Mouse (Mus musculus) R1 (cell line): Measurements from ENCODE around the gene Sap30l.
A peak's percentile ranks its signal among the peaks of the same experiment; 100 is the strongest.

Source experiments
- DNase-seq: peaks from one replicate; pipeline ENCODE4 v3.0.0-alpha.2; 2018; ENCODE audit warnings: low read depth, low spot score

Sap30l gene

DNA sequence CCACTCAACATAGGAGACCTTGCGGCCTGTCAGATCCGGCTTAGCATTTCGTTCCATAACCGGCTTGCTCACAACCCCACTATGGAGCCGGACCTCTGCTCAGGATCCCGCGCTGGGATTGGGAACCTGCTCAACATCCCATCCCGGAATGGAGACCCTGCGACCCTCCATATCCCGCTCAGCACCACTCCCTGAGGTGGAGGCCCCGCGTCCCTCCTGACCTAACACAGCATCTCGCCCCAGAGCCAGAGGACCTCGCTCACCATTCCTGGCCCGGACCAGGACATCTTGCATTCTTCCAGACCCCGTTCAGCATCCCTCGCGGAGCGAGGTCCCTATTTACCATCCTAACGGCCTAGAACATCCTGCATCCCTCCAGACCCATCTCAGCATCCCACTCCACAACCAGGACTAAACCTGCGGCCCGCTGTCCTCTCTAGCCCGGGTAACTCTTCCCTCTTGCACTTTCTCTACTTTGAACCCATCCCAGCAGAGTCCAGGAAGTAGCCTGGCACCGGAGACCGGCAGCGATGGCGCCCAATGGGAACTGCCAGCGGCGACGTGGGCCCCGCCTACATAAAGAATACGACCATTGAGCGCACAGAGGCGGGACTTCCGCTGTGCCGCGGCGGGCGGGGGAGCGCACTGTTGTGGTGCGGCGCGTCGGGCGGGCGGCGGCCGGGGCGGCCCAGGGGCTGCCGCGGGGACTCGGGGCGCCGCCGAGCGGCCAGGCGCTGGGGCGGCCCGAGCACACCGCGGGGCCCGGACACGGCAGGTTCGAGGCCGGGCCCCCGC is at the start of gene Sap30l:
TSS of gene Sap30l (plus strand) at position 667 of the 795 bp plus-strand sequence.
- DNase-seq: peak; percentile 96

GRCm38 (mm10) chr11:57753538-57754203 is 47.8 kb upstream of the Sap30l start:
- DNase-seq: no peak

DNA sequence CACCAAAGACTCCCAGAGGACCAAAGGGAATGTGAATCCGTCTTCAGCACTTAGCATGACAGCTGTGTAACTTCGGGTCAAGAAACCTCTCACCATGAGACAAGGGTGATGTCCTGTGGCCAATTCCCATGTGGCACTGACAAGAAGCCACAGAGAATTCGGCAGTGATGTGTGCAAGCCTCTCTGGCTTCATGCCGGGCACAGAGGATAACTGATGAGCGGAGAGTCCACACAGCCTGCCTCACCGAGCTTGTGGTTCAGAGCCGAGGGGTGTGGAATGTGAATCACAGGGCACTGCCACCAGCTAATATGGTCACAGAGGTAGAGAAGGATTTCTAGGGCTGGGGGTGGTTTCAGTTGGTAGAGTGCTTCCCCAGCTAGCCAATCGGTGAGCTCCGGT is 42.8 kb upstream of the Sap30l start:
- no peak for DNase-seq

- no peak for DNase-seq
Measured at GRCm38 (mm10) chr11:57760509-57761058, 40.9 kb upstream of the Sap30l start.

DNA sequence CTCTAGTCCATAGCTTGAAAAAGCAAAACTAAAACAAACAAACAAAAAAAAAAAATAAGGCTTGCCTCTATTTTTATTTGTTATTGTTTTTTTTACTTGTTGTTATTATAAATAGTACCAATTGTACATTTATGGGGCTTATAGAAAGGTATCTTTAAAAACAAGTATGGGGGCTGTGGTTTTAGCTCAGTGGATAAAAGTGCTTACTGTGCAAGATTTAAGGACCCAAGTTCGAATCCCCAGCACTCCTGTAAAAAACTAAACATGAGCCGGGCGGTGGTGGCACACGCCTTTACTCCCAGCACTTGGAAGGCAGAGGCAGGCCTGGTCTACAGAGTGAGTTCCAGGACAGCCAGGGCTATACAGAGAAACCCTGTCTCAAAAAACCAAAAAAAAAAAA is 40.1 kb upstream of the Sap30l start:
- no peak for DNase-seq

DNA sequence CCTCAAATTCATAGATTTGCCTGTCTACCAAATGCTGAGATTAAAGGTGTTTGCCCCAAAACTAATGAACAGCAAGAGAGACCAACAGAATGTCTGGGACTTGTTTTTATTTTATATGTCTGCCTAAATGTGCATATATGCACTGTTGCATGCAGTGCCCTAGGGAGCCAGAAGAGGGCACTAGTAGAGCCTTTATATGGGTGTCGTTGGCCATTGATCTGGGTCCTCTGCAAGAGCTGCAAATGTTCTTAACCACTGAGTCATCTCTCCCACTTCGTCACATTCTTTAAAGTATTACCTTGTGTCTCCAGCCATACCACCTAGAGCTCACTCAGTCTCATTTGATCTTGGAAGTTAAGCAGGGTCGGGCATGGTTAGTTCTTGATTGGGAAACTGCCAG is 37.3 kb upstream of the Sap30l start:
- DNase-seq: peak; percentile 61

GRCm38 (mm10) chr11:57766617-57767016 is 34.8 kb upstream of the Sap30l start:
- DNase-seq: peak; percentile 36

DNA sequence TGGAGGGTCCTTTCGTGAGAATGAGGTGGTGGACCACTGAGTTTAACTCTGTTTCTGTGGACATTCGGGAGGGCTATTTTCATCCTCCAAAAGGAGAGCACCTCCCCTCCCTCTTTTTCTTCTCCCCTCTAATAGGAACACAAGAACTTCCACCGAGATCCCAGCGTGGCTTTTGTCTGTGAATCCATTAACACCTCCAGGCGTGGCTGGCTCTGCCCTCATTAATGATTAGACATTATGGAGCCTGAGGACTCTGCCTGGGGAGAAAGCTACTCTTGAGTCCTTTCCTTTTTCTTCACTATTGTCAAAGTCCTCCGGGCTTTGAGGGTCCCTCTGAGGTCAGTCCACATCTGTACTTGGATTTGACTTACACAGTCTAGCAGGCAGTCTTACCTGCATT is 34.3 kb upstream of the Sap30l start:
- DNase-seq: no peak

GRCm38 (mm10) chr11:57770776-57771175 is 30.7 kb upstream of the Sap30l start:
- no peak for DNase-seq

GRCm38 (mm10) chr11:57771676-57772075 is 29.8 kb upstream of the Sap30l start:
- DNase-seq: no peak

- DNase-seq: no peak
Measured at GRCm38 (mm10) chr11:57773479-57773878, 28.0 kb upstream of the Sap30l start.

DNA sequence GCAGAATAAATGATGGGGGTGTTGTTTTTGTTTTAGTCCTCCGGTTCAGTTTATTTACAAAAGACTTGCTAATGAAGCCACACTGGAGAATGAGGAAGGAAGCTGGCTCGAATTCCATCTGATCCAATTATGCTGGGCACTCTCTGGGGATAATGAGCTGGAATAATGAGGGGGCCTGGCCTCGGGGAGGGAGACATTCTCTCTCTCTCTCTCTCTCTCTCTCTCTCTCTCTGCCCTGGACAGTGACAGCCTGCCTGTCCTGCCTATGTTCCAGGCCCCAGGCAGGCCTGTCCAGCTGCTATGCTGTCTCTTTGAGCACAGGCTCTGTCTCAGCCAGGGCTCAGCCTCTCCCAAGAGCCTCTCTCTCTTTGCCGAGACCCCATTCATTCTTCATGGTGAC is 27.5 kb upstream of the Sap30l start:
- no peak for DNase-seq

DNA sequence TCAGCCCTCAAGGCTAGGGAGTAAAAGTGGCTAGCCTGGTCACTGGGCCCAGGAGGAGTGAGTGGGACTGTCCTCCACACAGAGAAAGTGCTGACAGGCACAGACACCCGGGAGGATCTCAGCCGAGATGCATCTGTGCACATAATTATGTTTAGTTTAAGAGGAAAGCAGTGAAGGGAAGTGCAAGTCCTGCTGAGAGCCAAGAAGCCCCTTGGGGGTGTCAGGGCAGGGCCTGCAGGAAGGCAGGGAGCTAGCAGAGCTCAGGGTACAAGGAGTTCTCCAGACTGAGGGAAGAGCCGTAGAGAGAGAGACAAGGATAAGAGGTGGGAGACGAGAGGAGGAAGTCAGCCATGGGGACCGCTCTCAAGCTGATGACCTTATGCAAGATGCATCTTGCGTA is 25.6 kb upstream of the Sap30l start:
- no peak for DNase-seq

GRCm38 (mm10) chr11:57776546-57776945 is 24.9 kb upstream of the Sap30l start:
- no peak for DNase-seq

DNA sequence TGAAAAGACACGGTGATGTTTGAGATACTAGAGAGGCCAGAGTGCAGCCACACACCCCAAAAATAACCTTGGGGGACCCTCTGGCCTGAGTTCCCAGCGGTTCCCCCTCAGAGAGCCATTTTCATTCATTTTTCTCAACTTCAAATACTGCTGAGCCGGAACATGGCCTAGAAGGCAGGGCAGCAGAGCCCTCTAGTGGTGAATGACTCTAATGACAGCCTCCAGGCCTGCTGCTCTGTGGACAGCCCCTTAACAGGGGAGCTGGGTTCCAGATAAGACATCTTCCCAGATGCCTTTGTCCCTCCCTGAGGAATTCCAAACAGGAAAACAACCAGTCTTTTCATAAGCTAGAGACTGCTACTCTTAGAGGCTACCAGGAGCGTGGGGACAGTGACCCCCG is 23.1 kb upstream of the Sap30l start:
- DNase-seq: peak; percentile 79

GRCm38 (mm10) chr11:57779824-57780223 is 21.6 kb upstream of the Sap30l start:
- DNase-seq: no peak

DNA sequence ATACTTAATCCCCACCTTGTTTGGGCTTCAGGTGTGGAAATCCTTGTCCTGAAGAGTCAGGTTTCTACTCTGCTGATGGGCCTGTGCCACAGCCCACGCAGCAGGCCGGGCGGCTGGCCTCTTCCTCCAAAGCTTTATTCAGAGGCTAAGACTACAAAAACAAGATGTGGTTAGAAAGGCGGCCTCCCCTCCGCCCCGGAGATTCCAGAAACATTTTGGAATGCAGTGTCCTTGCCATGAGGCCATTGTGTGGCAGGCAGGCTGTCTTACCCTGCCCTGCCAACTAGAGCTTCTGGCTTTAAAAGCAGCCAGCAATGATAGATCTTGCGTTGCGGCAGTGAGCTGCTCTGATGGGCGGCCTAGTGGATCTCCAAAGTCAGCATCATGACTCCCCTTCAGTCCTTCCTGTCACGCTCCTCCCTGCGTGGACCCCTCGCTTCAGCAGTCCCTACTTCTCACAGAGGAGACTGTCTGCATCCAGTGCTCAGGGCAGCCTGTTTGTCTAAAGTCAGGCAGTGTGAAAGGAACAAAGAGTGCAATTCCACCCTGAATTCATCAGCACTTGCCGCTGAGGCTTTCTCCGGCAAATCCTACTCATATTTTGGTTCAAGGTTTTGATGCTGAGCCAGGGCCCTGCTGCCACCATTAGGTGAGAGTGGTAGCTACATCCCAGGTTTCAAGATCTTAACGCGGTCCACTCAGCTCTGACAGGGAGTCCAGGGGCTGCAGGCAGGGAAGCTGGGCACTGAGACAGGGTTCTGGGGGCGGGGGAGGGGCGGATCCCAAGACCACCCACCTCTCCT is 14.6 kb upstream of the Sap30l start:
- DNase-seq: peak; percentile 53

- peak; percentile 83 for DNase-seq
Measured at GRCm38 (mm10) chr11:57787913-57788312, 13.5 kb upstream of the Sap30l start.

DNA sequence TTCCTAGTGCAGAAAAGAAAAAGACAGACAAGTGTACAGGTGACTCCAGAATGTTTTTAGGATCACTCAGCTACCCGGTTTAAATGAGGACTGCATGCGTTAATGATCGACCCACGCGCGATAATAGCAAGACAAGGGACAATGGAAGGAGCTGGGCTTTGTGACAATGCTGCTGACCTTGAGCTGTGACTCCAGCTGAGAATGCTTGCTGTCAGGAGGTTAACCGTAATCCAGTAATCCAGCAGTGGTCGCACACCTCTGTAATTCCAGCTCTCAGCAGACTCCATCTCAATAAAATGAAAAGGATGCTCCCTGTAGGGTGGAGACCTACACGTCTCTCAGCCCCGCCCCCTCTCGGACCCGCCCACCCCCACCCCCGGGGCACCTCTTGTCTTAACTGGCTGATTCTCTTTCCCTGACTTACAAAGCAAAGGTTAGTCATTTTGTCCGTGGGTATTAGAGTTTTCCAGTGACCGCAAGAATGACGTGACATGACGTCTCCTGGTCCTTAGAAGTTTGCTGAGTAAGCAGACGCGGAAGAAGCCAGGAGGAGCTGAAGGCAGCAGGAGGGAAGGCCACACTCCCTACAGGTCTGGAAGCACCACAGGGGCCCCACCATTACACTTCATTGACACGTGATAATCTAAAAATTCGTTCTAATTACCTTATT is 10.4 kb upstream of the Sap30l start:
- DNase-seq: peak; percentile 77

DNA sequence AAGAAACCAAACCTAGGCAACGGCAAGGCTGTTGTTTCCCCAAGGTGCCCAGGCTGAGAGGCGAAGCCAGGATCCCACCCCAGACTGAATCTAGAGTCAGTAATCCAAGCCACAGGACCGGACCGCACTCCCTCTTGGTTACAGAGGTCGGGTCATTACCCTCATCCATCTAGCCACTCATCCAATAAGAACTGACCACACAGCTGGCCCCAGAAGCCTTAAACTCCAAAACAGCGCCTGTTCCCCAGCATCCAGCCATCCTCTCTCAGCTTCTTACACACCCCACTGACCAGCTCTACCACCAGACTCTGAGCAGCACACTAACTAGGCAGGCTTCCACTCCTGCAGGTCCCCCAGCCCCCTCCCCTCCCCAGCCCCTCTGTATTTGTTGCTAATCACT is 6.4 kb upstream of the Sap30l start:
- no peak for DNase-seq

- peak; percentile 86 for DNase-seq
Measured at GRCm38 (mm10) chr11:57797828-57798227, 3.6 kb upstream of the Sap30l start.
